Mouse (Mus musculus): ENCODE results near the gene Calr4.

Gene Calr4

GRCm38 (mm10) chr4:109273586-109274240, 39.4 kb downstream of the Calr4 start:
- in situ Hi-C loops (cut with MboI, MseI): no loop called here

GRCm38 (mm10) chr4:109279689-109280458, 45.6 kb downstream of the Calr4 start, which contains the start of gene Eps15:
Gene Eps15 (plus strand): TSS chr4:109280268.
- in situ Hi-C loops (cut with MboI, MseI): no loop called here

GRCm38 (mm10) chr4:109280459-109281160, 46.3 kb downstream of the Calr4 start:
- in situ Hi-C loops (cut with MboI, MseI): no loop called here

- in situ Hi-C loops (cut with MboI, MseI): no loop called here
Measured at GRCm38 (mm10) chr4:109281161-109281560, 46.9 kb downstream of the Calr4 start.

GRCm38 (mm10) chr4:109281946-109282345, 47.7 kb downstream of the Calr4 start:
- in situ Hi-C loops (cut with MboI, MseI): no loop called here

- in situ Hi-C loops (cut with MboI, MseI): no loop called here
Measured at GRCm38 (mm10) chr4:109294629-109295028, 60.3 kb downstream of the Calr4 start.

- in situ Hi-C loops (cut with MboI, MseI): no loop called here
Measured at GRCm38 (mm10) chr4:109296510-109296909, 62.2 kb downstream of the Calr4 start.

GRCm38 (mm10) chr4:109299136-109299535, 64.9 kb downstream of the Calr4 start:
- in situ Hi-C loops (cut with MboI, MseI): no loop called here

Measured in T-helper 2 cell (primary cell).